Mouse (Mus musculus): ENCODE results near the gene Cep55. TPM values are rescaled to one million over a fixed set of nuclear protein-coding genes. Genes with fewer than 3 reads are reported as not detected.
A peak's percentile ranks its signal among the peaks of the same experiment; 100 is the strongest.

Gene Cep55
- polyA plus RNA-seq, 1 experiment = 6.9 TPM

DNA sequence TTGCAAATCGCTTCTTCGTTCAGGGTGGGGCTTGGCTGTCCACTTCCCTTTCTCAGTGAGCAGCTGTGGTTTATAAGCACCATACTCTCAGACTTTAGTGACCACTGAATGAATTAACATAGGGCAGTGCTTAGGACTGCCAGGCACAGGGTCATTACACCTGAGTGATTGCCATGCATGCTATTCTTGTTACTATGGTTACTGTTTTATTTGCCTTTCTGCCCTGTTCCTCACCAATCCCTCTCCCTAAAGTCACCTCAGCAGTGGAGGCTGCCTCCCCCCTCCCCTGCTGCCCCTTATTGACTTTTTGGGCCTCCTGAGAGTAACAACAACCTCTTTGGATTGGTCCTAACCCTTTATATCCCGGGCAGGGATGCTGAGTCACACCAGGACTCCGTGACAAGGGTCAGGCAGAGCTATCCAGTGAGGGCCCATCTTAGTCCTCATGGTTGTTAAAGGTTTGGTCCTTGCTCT is 36.7 kb downstream of the Cep55 start:
- WGBS = 54% methylated on average over 4 of the region's 4 CpGs
- TF ChIP-seq POLR2A (IDR thresholded peaks at IDR 0.05; ENCODE audit: borderline replicate concordance, control insufficient read depth, low read depth, low read length) = no peak
- TF ChIP-seq CTCF (IDR thresholded peaks at IDR 0.05; ENCODE audit: control insufficient read depth, insufficient read depth, low read length) = no peak
- Histone ChIP-seq H3K4me3 (replicated peaks; ENCODE audit: control insufficient read depth, low read depth, low read length) (no peak overlapping the region), H3K4me1 (ENCODE audit: control insufficient read depth, insufficient read depth, low read length) (no peaks in the 10 kb centered on the region; the same call in 1 of the 2 replicates), H3K27ac (ENCODE audit: control insufficient read depth, insufficient read depth, low read depth, low read length, poor library complexity) (no peak overlapping the region)

DNA sequence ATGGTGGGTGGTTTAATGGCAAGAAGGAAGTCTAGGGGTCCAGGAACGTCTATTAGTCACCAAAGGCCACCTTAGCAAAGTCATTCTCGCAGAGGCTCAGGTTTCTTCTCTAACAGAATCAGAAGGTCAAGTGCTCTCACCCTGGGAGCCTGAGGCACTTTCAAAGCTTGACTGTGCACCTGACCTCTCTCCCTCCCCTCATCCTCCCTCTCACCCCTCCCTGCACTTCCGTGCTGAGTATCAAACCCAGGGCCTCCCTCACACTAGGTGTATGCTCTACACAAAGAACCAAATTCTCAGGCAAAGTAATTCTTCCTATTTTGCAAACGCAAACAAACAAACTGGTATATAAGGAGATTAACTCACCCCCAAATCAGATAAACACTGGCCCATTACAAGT is 41.4 kb downstream of the Cep55 start:
- WGBS = 15% methylated on average over 4 of the region's 4 CpGs
- Histone ChIP-seq H3K27ac (ENCODE audit: control insufficient read depth, insufficient read depth, low read depth, low read length, poor library complexity) (no peak overlapping the region), H3K4me1 (ENCODE audit: control insufficient read depth, insufficient read depth, low read length) (no peaks in the 10 kb centered on the region; the same call in 1 of the 2 replicates), H3K4me3 (replicated peaks; ENCODE audit: control insufficient read depth, low read depth, low read length) (no peak overlapping the region)
- TF ChIP-seq POLR2A (IDR thresholded peaks at IDR 0.05; ENCODE audit: borderline replicate concordance, control insufficient read depth, low read depth, low read length) = no peak
- TF ChIP-seq CTCF (IDR thresholded peaks at IDR 0.05; ENCODE audit: control insufficient read depth, insufficient read depth, low read length) = no peak

DNA sequence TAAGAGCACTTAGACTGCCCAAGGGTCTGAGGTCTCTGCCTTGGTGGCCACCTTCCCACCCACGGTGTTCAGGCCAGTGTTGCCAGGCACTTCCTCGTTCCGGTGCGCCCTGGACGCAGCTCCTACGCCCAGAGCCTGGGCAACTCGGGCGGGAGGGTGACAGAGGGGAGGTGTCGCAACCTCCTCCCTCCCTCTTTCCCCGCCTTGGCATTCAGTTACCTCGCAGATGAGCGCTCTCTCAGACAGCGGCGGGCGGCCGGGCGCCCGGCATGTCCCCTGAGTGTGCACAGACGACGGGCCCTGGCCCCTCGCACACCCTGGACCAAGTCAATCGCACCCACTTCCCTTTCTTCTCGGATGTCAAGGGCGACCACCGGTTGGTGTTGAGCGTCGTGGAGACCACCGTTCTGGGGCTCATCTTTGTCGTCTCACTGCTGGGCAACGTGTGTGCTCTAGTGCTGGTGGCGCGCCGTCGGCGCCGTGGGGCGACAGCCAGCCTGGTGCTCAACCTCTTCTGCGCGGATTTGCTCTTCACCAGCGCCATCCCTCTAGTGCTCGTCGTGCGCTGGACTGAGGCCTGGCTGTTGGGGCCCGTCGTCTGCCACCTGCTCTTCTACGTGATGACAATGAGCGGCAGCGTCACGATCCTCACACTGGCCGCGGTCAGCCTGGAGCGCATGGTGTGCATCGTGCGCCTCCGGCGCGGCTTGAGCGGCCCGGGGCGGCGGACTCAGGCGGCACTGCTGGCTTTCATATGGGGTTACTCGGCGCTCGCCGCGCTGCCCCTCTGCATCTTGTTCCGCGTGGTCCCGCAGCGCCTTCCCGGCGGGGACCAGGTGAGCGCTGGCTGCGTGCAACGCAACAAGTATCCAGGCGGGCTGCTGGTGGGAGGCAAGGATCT is 42.3 kb downstream of the Cep55 start, which contains the start of gene Ffar4:
TSS of gene Ffar4 (plus strand) at position 214 of the 901 bp plus-strand sequence.
- WGBS = 1% methylated on average over 77 of the region's 77 CpGs
- H3K4me3 ChIP-seq (replicated peaks; ENCODE audit: control insufficient read depth, low read depth, low read length) = peak within 1 kb of the TSS; percentile 40
- no peaks in the 10 kb centered on the region; the same call in 1 of the 2 replicates for H3K4me1 ChIP-seq (ENCODE audit: control insufficient read depth, insufficient read depth, low read length)
- 0 out of 2 replicates have a peak, but pooled peaks have one; percentile 11 for TF ChIP-seq POLR2A (IDR thresholded peaks at IDR 0.05; ENCODE audit: borderline replicate concordance, control insufficient read depth, low read depth, low read length)
- no peak for TF ChIP-seq CTCF (IDR thresholded peaks at IDR 0.05; ENCODE audit: control insufficient read depth, insufficient read depth, low read length)
- no peak within 1 kb of the TSS for H3K27ac ChIP-seq (ENCODE audit: control insufficient read depth, insufficient read depth, low read depth, low read length, poor library complexity)

DNA sequence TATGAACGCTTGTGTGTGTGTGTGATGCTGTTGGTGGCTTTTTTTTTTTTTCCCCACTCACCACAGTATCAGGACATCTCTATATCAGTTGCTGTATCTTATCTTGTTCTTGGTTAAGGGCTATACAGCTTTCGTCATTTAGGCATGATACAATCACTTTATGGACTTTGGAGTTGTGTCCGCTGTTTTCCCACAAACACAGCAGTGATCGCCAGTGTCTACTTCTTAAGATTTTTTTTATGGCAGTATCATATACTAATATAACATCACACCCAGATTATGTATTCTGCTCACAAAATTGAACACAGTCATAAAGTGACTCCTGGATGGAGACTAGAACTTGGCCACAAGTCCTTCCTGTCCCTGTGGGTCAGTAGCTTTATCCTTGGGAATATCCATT is 53.1 kb downstream of the Cep55 start:
- WGBS = 73% methylated on average over 4 of the region's 4 CpGs

DNA sequence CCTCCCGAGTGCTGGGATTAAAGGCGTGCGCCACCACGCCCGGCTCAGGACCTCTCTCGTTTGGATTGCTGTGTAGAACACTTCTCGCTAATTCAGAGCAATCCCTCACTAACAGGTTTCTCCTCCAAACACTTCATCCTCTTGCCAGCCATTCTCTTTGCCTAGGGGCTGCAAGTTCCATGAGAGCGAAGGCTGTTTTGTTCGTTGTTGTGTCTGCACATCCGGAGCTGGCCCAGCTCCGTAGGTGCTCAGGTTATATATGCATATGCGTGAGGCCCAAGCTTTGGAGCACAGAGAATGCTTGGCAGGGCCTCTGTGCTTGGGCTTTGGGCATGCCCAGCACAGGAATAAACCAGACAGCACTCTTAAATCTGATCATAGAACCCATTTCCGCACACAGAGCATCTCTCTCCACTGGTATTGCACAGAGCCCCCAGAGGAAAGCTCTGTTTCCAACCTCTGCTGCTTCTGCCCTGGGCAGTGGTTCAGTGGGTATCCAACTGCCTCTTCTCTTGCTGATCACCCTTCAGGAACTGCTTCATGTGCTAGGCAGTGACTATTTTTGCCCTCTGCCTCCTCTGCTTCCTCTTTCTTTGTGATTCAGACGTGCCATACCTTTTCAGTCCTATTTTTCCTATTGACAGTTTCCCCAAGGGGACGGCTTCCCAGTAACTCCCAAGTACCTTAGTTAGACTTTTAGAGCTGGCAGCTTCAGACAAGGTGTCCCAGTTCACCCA is 54.9 kb downstream of the Cep55 start:
- H3K27ac ChIP-seq (ENCODE audit: control insufficient read depth, insufficient read depth, low read depth, low read length, poor library complexity) = no peak overlapping the region
- 73% methylated on average over 15 of the region's 15 CpGs for WGBS

More for the DNA sequence above, 53.1 kb downstream of the Cep55 start:
- H3K4me3 ChIP-seq (replicated peaks; ENCODE audit: control insufficient read depth, low read depth, low read length) = no peak overlapping the region
- no peak for TF ChIP-seq CTCF (IDR thresholded peaks at IDR 0.05; ENCODE audit: control insufficient read depth, insufficient read depth, low read length)
- TF ChIP-seq POLR2A (IDR thresholded peaks at IDR 0.05; ENCODE audit: borderline replicate concordance, control insufficient read depth, low read depth, low read length) = no peak
- no peaks in the 10 kb centered on the region for H3K4me1 ChIP-seq (ENCODE audit: control insufficient read depth, insufficient read depth, low read length)
- no peak overlapping the region for H3K27ac ChIP-seq (ENCODE audit: control insufficient read depth, insufficient read depth, low read depth, low read length, poor library complexity)

GRCm38 (mm10) chr19:38111056-38111455 is 56.2 kb downstream of the Cep55 start:
- no peak overlapping the region for H3K27ac ChIP-seq (ENCODE audit: control insufficient read depth, insufficient read depth, low read depth, low read length, poor library complexity)
- H3K4me1 ChIP-seq (ENCODE audit: control insufficient read depth, insufficient read depth, low read length) = no peaks in the 10 kb centered on the region
- TF ChIP-seq CTCF (IDR thresholded peaks at IDR 0.05; ENCODE audit: control insufficient read depth, insufficient read depth, low read length) = no peak
- no peak for TF ChIP-seq POLR2A (IDR thresholded peaks at IDR 0.05; ENCODE audit: borderline replicate concordance, control insufficient read depth, low read depth, low read length)
- H3K4me3 ChIP-seq (replicated peaks; ENCODE audit: control insufficient read depth, low read depth, low read length) = no peak overlapping the region
- WGBS = 75% methylated on average over 8 of the region's 8 CpGs

More for the DNA sequence above, 54.9 kb downstream of the Cep55 start:
- Histone ChIP-seq H3K4me1 (ENCODE audit: control insufficient read depth, insufficient read depth, low read length) (no peaks in the 10 kb centered on the region), H3K4me3 (replicated peaks; ENCODE audit: control insufficient read depth, low read depth, low read length) (no peak overlapping the region)
- TF ChIP-seq CTCF (IDR thresholded peaks at IDR 0.05; ENCODE audit: control insufficient read depth, insufficient read depth, low read length) (no peak), POLR2A (IDR thresholded peaks at IDR 0.05; ENCODE audit: borderline replicate concordance, control insufficient read depth, low read depth, low read length) (no peak)

DNA sequence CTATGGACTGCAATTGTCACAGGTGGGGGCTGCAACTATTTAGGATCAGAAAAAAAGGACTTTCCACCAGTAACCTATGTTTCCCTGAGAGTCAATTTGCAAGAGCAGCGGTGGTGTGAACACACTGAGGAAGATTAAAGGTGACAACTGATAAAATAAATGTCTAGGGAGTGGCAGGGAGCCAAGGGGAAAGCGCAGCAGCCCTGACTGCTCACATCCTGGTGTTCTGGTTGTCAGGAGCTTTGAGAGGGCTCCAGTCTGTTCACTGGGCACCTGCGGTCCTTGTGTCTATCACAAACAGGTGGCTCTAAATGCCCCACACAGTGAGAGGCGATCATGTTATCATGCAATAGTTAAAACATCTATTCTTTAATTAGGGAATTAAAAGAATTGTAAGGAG is 57.8 kb downstream of the Cep55 start:
- H3K4me3 ChIP-seq (replicated peaks; ENCODE audit: control insufficient read depth, low read depth, low read length) = no peak overlapping the region
- H3K4me1 ChIP-seq (ENCODE audit: control insufficient read depth, insufficient read depth, low read length) = no peaks in the 10 kb centered on the region
- TF ChIP-seq CTCF (IDR thresholded peaks at IDR 0.05; ENCODE audit: control insufficient read depth, insufficient read depth, low read length) = no peak
- TF ChIP-seq POLR2A (IDR thresholded peaks at IDR 0.05; ENCODE audit: borderline replicate concordance, control insufficient read depth, low read depth, low read length) = no peak
- WGBS = 62% methylated on average over 4 of the region's 4 CpGs
- H3K27ac ChIP-seq (ENCODE audit: control insufficient read depth, insufficient read depth, low read depth, low read length, poor library complexity) = no peak overlapping the region
